10 mouse cellular contexts compared by ENCODE assay signal in genomic region chr5:54159156-54159793, GRCm38 (mm10).
DNase-seq lines count a peak whose midpoint lies in the region; ATAC-seq and TF ChIP-seq lines count a peak whose summit lies in the region.
"Had no signal": no experiment of that assay in that cellular context is flagged by ENCODE, and none has a peak within 500 bp of the region (broad histone marks: within the 10 kb centered on the region; RNA-seq: fewer than 3 reads in every experiment).

No protein-coding gene starts in this region.

- no peak overlapping the region for H3K9ac ChIP-seq in heart, embryonic 12.5 days
- no peak overlapping the region for H3K9ac ChIP-seq in hindbrain, postnatal 0 days (replicated peaks; ENCODE audit: low read length)
- H3K9ac ChIP-seq in stomach, embryonic 16.5 days (ENCODE audit: low read length), result peak overlapping the region; percentile 11; the same call in 1 of the 2 replicates
- H3K9ac ChIP-seq: limb, embryonic 12.5 days had no signal

- WGBS in heart, embryonic 12.5 days, result 6% methylated on average over 6 of the region's 6 CpGs
- 71% methylated on average over 6 of the region's 6 CpGs for WGBS in spleen, adult 2 months
- 4% methylated on average over 6 of the region's 6 CpGs for WGBS in hindbrain, postnatal 0 days
- 12% methylated on average over 6 of the region's 6 CpGs for WGBS in stomach, embryonic 16.5 days

- H3K27me3 ChIP-seq in heart, embryonic 12.5 days (replicated peaks), result no peaks in the 10 kb centered on the region
- H3K27me3 ChIP-seq in spleen, adult 2 months (ENCODE audit: control insufficient read depth, insufficient read depth, low read length), result no peaks in the 10 kb centered on the region
- H3K27me3 ChIP-seq in hindbrain, postnatal 0 days (ENCODE audit: insufficient read depth, low read length), result no peaks in the 10 kb centered on the region
- H3K27me3 ChIP-seq in stomach, embryonic 16.5 days (ENCODE audit: control insufficient read depth, insufficient read depth, low read length), result no peaks in the 10 kb centered on the region; the same call in 1 of the 2 replicates

- H3K4me3 ChIP-seq in heart, embryonic 12.5 days, result no peak overlapping the region
- no peak overlapping the region for H3K4me3 ChIP-seq in spleen, adult 2 months (ENCODE audit: extremely low read depth, insufficient read depth, insufficient read length)
- H3K4me3 ChIP-seq in hindbrain, postnatal 0 days (ENCODE audit: low read length), result no peak overlapping the region
- no peak overlapping the region for H3K4me3 ChIP-seq in stomach, embryonic 16.5 days (replicated peaks; ENCODE audit: low read length)
- H3K4me3 ChIP-seq: limb, embryonic 12.5 days had no signal

- peak overlapping the region; percentile 82 for H3K27ac ChIP-seq in heart, embryonic 12.5 days (ENCODE audit: poor library complexity, severe bottlenecking)
- H3K27ac ChIP-seq in spleen, adult 2 months (ENCODE audit: insufficient read depth, low read length), result peak overlapping the region; percentile 13; the same call in 1 of the 2 replicates
- peak overlapping the region; percentile 62 for H3K27ac ChIP-seq in hindbrain, postnatal 0 days
- H3K27ac ChIP-seq in stomach, embryonic 16.5 days (ENCODE audit: low read length), result no peak overlapping the region
- H3K27ac ChIP-seq: limb, embryonic 12.5 days; macrophage had no signal

- 0 out of 2 replicates have a peak, but pooled peaks have one; percentile 17 for ATAC-seq in heart, embryonic 12.5 days (ENCODE audit: insufficient number of reproducible peaks, low FRiP score)
- no peak for ATAC-seq in hindbrain, postnatal 0 days
- ATAC-seq in stomach, embryonic 16.5 days (ENCODE audit: insufficient read depth, low FRiP score), result no peak
- ATAC-seq: activated CD4-positive, CD25-positive, alpha-beta regulatory T cell, adult 4 months had no signal

- intact Hi-C loops in heart, postnatal 36 days (cut with DNase I), result loop anchor here (10.0 kb wide), 1 partner anchor 266 kb away; no protein-coding TSS in a partner anchor

- TF ChIP-seq CTCF in spleen, adult 2 months (IDR thresholded peaks at IDR 0.05; ENCODE audit: extremely low read depth, insufficient read depth, insufficient read length, insufficient replicate concordance), result no peak
- TF ChIP-seq CTCF in hindbrain, postnatal 0 days (IDR thresholded peaks at IDR 0.05; ENCODE audit: low read depth), result no peak

- no peaks in the 10 kb centered on the region for H3K36me3 ChIP-seq in heart, embryonic 12.5 days
- H3K36me3 ChIP-seq in spleen, adult 2 months (ENCODE audit: control insufficient read depth, insufficient read depth, low read length), result no peaks in the 10 kb centered on the region
- no peaks in the 10 kb centered on the region for H3K36me3 ChIP-seq in hindbrain, postnatal 0 days (ENCODE audit: insufficient read depth, low read length)
- no peaks in the 10 kb centered on the region for H3K36me3 ChIP-seq in stomach, embryonic 16.5 days (ENCODE audit: control insufficient read depth, insufficient read depth, low read length)
- H3K36me3 ChIP-seq: limb, embryonic 12.5 days had no signal

- peak overlapping the region; percentile 43 for H3K4me2 ChIP-seq in heart, embryonic 12.5 days
- peak overlapping the region; percentile 39 for H3K4me2 ChIP-seq in hindbrain, postnatal 0 days (ENCODE audit: low read depth, low read length)
- no peak overlapping the region for H3K4me2 ChIP-seq in stomach, embryonic 16.5 days (ENCODE audit: low read depth, low read length)
- H3K4me2 ChIP-seq: limb, embryonic 12.5 days had no signal

- DNase-seq in heart, postnatal 36 days, result no peak
- no peak for DNase-seq in spleen, adult 2 months (ENCODE audit: low read depth in 1 of 2, low spot score in 2 of 2)
- DNase-seq in spleen, postnatal 14 days (ENCODE audit: low spot score in 2 of 2), result no peak
- DNase-seq in hindbrain, postnatal 0 days (ENCODE audit: low spot score), result peak; percentile 54
- DNase-seq in liver, result no peak

- peaks cover 41% of the 10 kb centered on the region for H3K4me1 ChIP-seq in heart, embryonic 12.5 days (replicated peaks)
- H3K4me1 ChIP-seq in spleen, adult 2 months (ENCODE audit: control insufficient read depth, insufficient read depth, insufficient read length), result no peaks in the 10 kb centered on the region
- H3K4me1 ChIP-seq in hindbrain, postnatal 0 days (ENCODE audit: insufficient read depth, low read length), result peaks cover 11% of the 10 kb centered on the region; the same call in 1 of the 2 replicates
- H3K4me1 ChIP-seq in stomach, embryonic 16.5 days (ENCODE audit: control insufficient read depth, insufficient read depth, low read length), result peaks cover 5% of the 10 kb centered on the region; the same call in 1 of the 2 replicates

- no peaks in the 10 kb centered on the region for H3K9me3 ChIP-seq in heart, embryonic 12.5 days (replicated peaks)
- no peaks in the 10 kb centered on the region for H3K9me3 ChIP-seq in hindbrain, postnatal 0 days (ENCODE audit: low read length)
- no peaks in the 10 kb centered on the region for H3K9me3 ChIP-seq in stomach, embryonic 16.5 days (replicated peaks; ENCODE audit: control insufficient read depth, low read length)
- H3K9me3 ChIP-seq: limb, embryonic 12.5 days had no signal

- no peak for TF ChIP-seq POLR2A in spleen, adult 2 months (IDR thresholded peaks at IDR 0.05; ENCODE audit: low read depth, low read length)
